Mouse (Mus musculus) frontal cortex, adult 2 months (tissue): ENCODE results near the gene Miga2. TPM values are rescaled to one million over a fixed set of nuclear protein-coding genes. Genes with fewer than 3 reads are reported as not detected.
"Not testable (repeated sequence)": the region's sequence is repeated elsewhere in the genome, so short reads cannot be mapped to it uniquely, and the experiment has no call there.

ENCODE experiments used
- DNase-seq, 2 experiments: peaks; one replicate each; pipeline ENCODE4 v3.0.0; 2022; ENCODE audit warnings: low spot score in 1 of 2; ENCODE audit errors: extremely low spot score in 1 of 2
- polyA plus RNA-seq: library from polyadenylated mRNA; depleted of rRNA; stranded (reverse); fragments of >200 nt; gene quantifications from 2 replicates; pipeline ENCODE4 v1.2.3, GENCODE M21; 2012; rRNA removed

Miga2 gene
- polyA plus RNA-seq, 1 experiment: 86.8 TPM

GRCm38 (mm10) chr2:30415936-30416648 lies 52.1 kb downstream of the Miga2 start, which contains the start of gene Ptpa:
Ptpa (plus strand) TSS chr2:30416039.
- peak; percentile 87 to 94 for DNase-seq

GRCm38 (mm10) chr2:30416649-30416965 lies 52.6 kb downstream of the Miga2 start:
- DNase-seq: no peak

GRCm38 (mm10) chr2:30417154-30417553 lies 53.1 kb downstream of the Miga2 start:
- DNase-seq: not testable (repeated sequence)

- no peak for DNase-seq
Measured at GRCm38 (mm10) chr2:30417595-30418165, 53.6 kb downstream of the Miga2 start.

GRCm38 (mm10) chr2:30418259-30418658 lies 54.2 kb downstream of the Miga2 start:
- DNase-seq: no peak

- DNase-seq: no peak
Measured at GRCm38 (mm10) chr2:30419112-30419511, 55.1 kb downstream of the Miga2 start.

GRCm38 (mm10) chr2:30421432-30421831 lies 57.4 kb downstream of the Miga2 start:
- DNase-seq: no peak

GRCm38 (mm10) chr2:30429156-30429555 lies 65.1 kb downstream of the Miga2 start:
- no peak for DNase-seq

Other genes with a start within 250 kb of the Miga2 start
- gene Zer1, start 239.6 kb upstream of the Miga2 start, polyA plus RNA-seq: 146 and 169 TPM in 2 replicates
- gene Tbc1d13, start 230.5 kb upstream of the Miga2 start, polyA plus RNA-seq: 44.3 and 45.3 TPM in 2 replicates
- 31.9 and 34.3 TPM in 2 replicates for gene Endog, start 192.7 kb upstream of the Miga2 start, polyA plus RNA-seq
- gene Spout1, start 185.8 kb upstream of the Miga2 start, polyA plus RNA-seq: 55.7 and 56.5 TPM in 2 replicates
- 26.8 and 29.8 TPM in 2 replicates for gene Kyat1, start 158.4 kb upstream of the Miga2 start, polyA plus RNA-seq
- 35.1 and 35.7 TPM in 2 replicates for gene Lrrc8a, start 126.5 kb upstream of the Miga2 start, polyA plus RNA-seq
- 22.6 and 24.8 TPM in 2 replicates for gene Gm28035, start 123.7 kb upstream of the Miga2 start, polyA plus RNA-seq
- 33.8 and 34.0 TPM in 2 replicates for gene Phyhd1, start 98.0 kb upstream of the Miga2 start, polyA plus RNA-seq
- not detected in 2 replicates for gene Gm28038, start 83.2 kb upstream of the Miga2 start, polyA plus RNA-seq
- 14.3 and 16.3 TPM in 2 replicates for gene Dolk, start 77.9 kb upstream of the Miga2 start, polyA plus RNA-seq
- gene Nup188, start 77.8 kb upstream of the Miga2 start, polyA plus RNA-seq: 18.3 and 19.4 TPM in 2 replicates
- gene Sh3glb2, start 4.9 kb upstream of the Miga2 start, polyA plus RNA-seq: 569 and 584 TPM in 2 replicates
- 40.2 and 45.8 TPM in 2 replicates for gene Dolpp1, start 28.0 kb downstream of the Miga2 start, polyA plus RNA-seq
- gene Crat, start 51.6 kb downstream of the Miga2 start, polyA plus RNA-seq: 46.7 and 53.1 TPM in 2 replicates
- 155 and 161 TPM in 2 replicates for gene Ptpa, start 51.8 kb downstream of the Miga2 start, polyA plus RNA-seq
- 14.6 and 17.6 TPM in 2 replicates for gene Ier5l, start 110.0 kb downstream of the Miga2 start, polyA plus RNA-seq
- 4.2 and 5.7 TPM in 2 replicates for gene Cstad, start 230.8 kb downstream of the Miga2 start, polyA plus RNA-seq